Comparison of ENCODE assay signal across 8 mouse cellular contexts in the genomic region with DNA sequence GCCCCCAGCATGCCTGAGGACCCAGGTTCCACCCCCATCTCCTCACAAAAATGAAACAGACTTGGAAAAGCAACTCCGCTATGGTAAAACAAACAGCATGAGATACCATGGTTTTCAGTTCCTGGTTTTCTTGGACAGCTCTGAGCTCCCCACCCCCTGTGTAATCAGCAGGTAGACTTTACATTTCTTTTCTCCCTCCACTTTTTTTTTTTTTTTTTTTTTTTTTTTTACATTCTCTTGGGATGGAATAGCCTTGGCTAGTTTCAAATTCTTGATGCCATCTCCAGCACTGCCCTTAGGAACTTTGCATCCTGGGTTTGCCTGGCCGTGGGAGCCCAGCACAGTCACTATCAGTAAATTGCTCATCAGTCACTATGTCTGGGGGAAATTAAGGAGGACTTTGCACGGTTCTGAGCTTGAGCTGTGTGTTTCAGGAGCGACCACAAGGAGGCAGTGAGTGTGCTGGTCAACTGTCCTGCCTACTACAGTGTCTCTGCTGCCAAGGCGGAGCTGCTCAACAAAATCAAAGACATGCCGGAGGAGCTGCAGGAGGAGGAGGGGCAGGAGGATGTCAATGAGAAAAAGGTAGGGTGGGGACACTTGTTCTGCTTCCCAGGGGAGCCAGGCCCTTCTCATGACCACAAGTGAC.
A peak's percentile ranks its signal among the peaks of the same experiment; 100 is the strongest.
DNase-seq lines count a peak whose midpoint lies in the region; ATAC-seq and TF ChIP-seq lines count a peak whose summit lies in the region.

No protein-coding gene starts in this region.

- H3K9me3 ChIP-seq in lung, embryonic 14.5 days (ENCODE audit: low read depth, low read length): no peaks in the 10 kb centered on the region
- no peaks in the 10 kb centered on the region for H3K9me3 ChIP-seq in heart, embryonic 14.5 days (ENCODE audit: control insufficient read depth, low read length)

- H3K4me3 ChIP-seq in lung, embryonic 14.5 days (ENCODE audit: low read depth, low read length): no peak overlapping the region
- no peak overlapping the region for H3K4me3 ChIP-seq in heart, embryonic 14.5 days (ENCODE audit: control insufficient read depth in 1 of 2, insufficient read depth in 1 of 2, low read depth in 1 of 2, low read length in 2 of 2)

- peak; percentile 38 for DNase-seq in adrenal gland, postnatal 10 days
- DNase-seq in adrenal gland, adult 2 months: no peak
- peak; percentile 78 for DNase-seq in lung, embryonic 14.5 days
- DNase-seq in lung, postnatal 14 days: no peak
- peak; percentile 64 for DNase-seq in mesoderm, embryonic 11.5 days (ENCODE audit: low read depth, low spot score)
- no peak for DNase-seq in Muller cell, postnatal 12 days (ENCODE audit: inconsistent ontology term)
- DNase-seq in spleen, postnatal 14 days (ENCODE audit: low spot score in 2 of 2): no peak

- no peak overlapping the region for H3K27ac ChIP-seq in lung, embryonic 14.5 days (ENCODE audit: low read depth)
- peak overlapping the region in 1 of 2 experiments; percentile 30; a peak in 1 of 4 replicates for H3K27ac ChIP-seq in heart, embryonic 14.5 days (replicated peaks in 1 of 2; ENCODE audit: control insufficient read depth in 1 of 2, insufficient read depth in 1 of 2, low read depth in 2 of 2, low read length in 2 of 2)

- H3K4me1 ChIP-seq in lung, embryonic 14.5 days (ENCODE audit: insufficient read depth): no peaks in the 10 kb centered on the region
- peaks cover 11 to 30% of the 10 kb centered on the region in 2 experiments for H3K4me1 ChIP-seq in heart, embryonic 14.5 days (ENCODE audit: control insufficient read depth in 2 of 2, insufficient read depth in 2 of 2, low read length in 2 of 2)

- H3K27me3 ChIP-seq in lung, embryonic 14.5 days (ENCODE audit: insufficient read depth, low read length): no peaks in the 10 kb centered on the region
- H3K27me3 ChIP-seq in heart, embryonic 14.5 days (ENCODE audit: control insufficient read depth, insufficient read depth, low read length): no peaks in the 10 kb centered on the region

- peak; percentile 70 for ATAC-seq in lung, embryonic 14.5 days (ENCODE audit: insufficient read depth)
- ATAC-seq in heart, embryonic 14.5 days (ENCODE audit: insufficient number of reproducible peaks, insufficient read depth, low FRiP score, low read depth): 0 out of 2 replicates have a peak, but pooled peaks have one; percentile 19

- no peak overlapping the region for H3K9ac ChIP-seq in lung, embryonic 14.5 days
- no peak overlapping the region for H3K9ac ChIP-seq in heart, embryonic 14.5 days (ENCODE audit: low read length)

- H3K36me3 ChIP-seq in lung, embryonic 14.5 days (ENCODE audit: insufficient read depth): peaks cover 43% of the 10 kb centered on the region
- H3K36me3 ChIP-seq in heart, embryonic 14.5 days (ENCODE audit: control insufficient read depth, insufficient read depth, low read length): peaks cover 95% of the 10 kb centered on the region

- WGBS in lung, embryonic 14.5 days: 38% methylated on average over 6 of the region's 6 CpGs
- WGBS in heart, embryonic 14.5 days: 43% methylated on average over 6 of the region's 6 CpGs

- peak; percentile 76 for TF ChIP-seq CTCF in lung, embryonic 14.5 days (IDR thresholded peaks at IDR 0.05; ENCODE audit: low read depth)

- H3K4me2 ChIP-seq in lung, embryonic 14.5 days: no peak overlapping the region
- no peak overlapping the region for H3K4me2 ChIP-seq in heart, embryonic 14.5 days (ENCODE audit: low read length)

Comparison
In these comparisons a context has a peak if more than half of its experiments do, and no peak if none do; other contexts are left out.
1. DNase-seq: peak in adrenal gland, postnatal 10 days (single experiment), lung, embryonic 14.5 days (single experiment) and mesoderm, embryonic 11.5 days (single experiment); none in adrenal gland, adult 2 months (single experiment), lung, postnatal 14 days (single experiment), Muller cell, postnatal 12 days (single experiment) and spleen, postnatal 14 days (0 of 2).